Mouse (Mus musculus) CH12.LX (cell line): Measurements from ENCODE around the gene Slc16a7. TPM values are rescaled to one million over a fixed set of nuclear protein-coding genes. Genes with fewer than 3 reads are reported as not detected.

Source experiments
- DNase-seq: peaks from one replicate; pipeline ENCODE4 v3.0.0-alpha.2; 2013; ENCODE audit errors: extremely low read depth
- H3K27ac ChIP-seq: 2 replicates; pipeline ENCODE4 v1.5.1; 2012; ENCODE audit warnings: low read depth, mild to moderate bottlenecking, control low read depth, moderate library complexity; ENCODE audit not compliant: insufficient read depth
- H3K27me3 ChIP-seq: replicated peaks from 2 replicates; pipeline ENCODE3; 2012; ENCODE audit warnings: inconsistent platforms
- H3K36me3 ChIP-seq, 2 experiments: replicated peaks in 1 of 2; 2 replicates each; pipeline versions ENCODE3 to v1.6.1; 2012; ENCODE audit warnings: inconsistent platforms in 1 of 2, low read length in 1 of 2, mild to moderate bottlenecking in 1 of 2, mixed read lengths in 1 of 2, moderate library complexity in 1 of 2; ENCODE audit not compliant: control insufficient read depth in 1 of 2, insufficient read depth in 1 of 2
- H3K4me1 ChIP-seq, 2 experiments: 2 replicates each; pipeline ENCODE4 v1.6.1; 2012; ENCODE audit warnings: inconsistent platforms in 1 of 2, moderate library complexity in 1 of 2; ENCODE audit not compliant: insufficient read depth in 2 of 2, control insufficient read depth in 1 of 2
- H3K4me2 ChIP-seq: 2 replicates; pipeline ENCODE4 v1.6.1; 2012; ENCODE audit warnings: low read depth, mild to moderate bottlenecking, control low read depth; ENCODE audit not compliant: poor library complexity, insufficient read depth, severe bottlenecking
- H3K4me3 ChIP-seq, 3 experiments: fragments of 150-350 bp in 1 of 3; sonication (generic) in 1 of 3; replicated peaks in 1 of 3; 2 replicates each; pipeline versions ENCODE3 to v1.5.1; 2011 to 2012; ENCODE audit warnings: low read depth in 2 of 3, low read length in 2 of 3, mild to moderate bottlenecking in 2 of 3, moderate library complexity in 2 of 3, control low read depth in 1 of 3, improper control_type of control experiment in 1 of 3, inconsistent platforms in 1 of 3, mixed read lengths in 1 of 3; ENCODE audit not compliant: poor library complexity in 1 of 3
- H3K79me2 ChIP-seq: replicated peaks from 2 replicates; pipeline ENCODE4 v1.6.1; 2012; ENCODE audit warnings: mild to moderate bottlenecking, moderate library complexity; ENCODE audit not compliant: control insufficient read depth, poor library complexity, insufficient read depth, severe bottlenecking; ENCODE audit errors: extremely low read depth
- H3K9ac ChIP-seq: 2 replicates; pipeline ENCODE4 v1.6.1; 2012; ENCODE audit warnings: low read depth, mild to moderate bottlenecking, control low read depth, moderate library complexity; ENCODE audit not compliant: insufficient read depth
- H3K9me3 ChIP-seq: replicated peaks from 2 replicates; pipeline ENCODE3; 2012; ENCODE audit warnings: low read length, inconsistent platforms, mixed read lengths
- CHD1 ChIP-seq: IDR thresholded peaks from 2 replicates; pipeline ENCODE4 v1.6.1; 2012; ENCODE audit warnings: low read depth, low read length, improper control_type of control experiment, inconsistent platforms
- E2F4 ChIP-seq: IDR thresholded peaks from 2 replicates; pipeline ENCODE4 v1.6.1; 2011; ENCODE audit warnings: low read depth, low read length, improper control_type of control experiment; ENCODE audit not compliant: insufficient replicate concordance
- ELF1 ChIP-seq: IDR thresholded peaks from 2 replicates; pipeline ENCODE4 v1.6.1; 2014; ENCODE audit warnings: low read depth, mild to moderate bottlenecking, inconsistent platforms, low read length, improper control_type of control experiment
- ETS1 ChIP-seq: conservative IDR thresholded peaks from 2 replicates; pipeline ENCODE4 v1.6.1; 2012; ENCODE audit warnings: low read depth, mild to moderate bottlenecking, inconsistent platforms, low read length, improper control_type of control experiment, moderate library complexity
- GABPA ChIP-seq: IDR thresholded peaks from 2 replicates; pipeline ENCODE4 v1.6.1; 2012; ENCODE audit warnings: low read depth, low read length, improper control_type of control experiment, inconsistent platforms; ENCODE audit not compliant: insufficient replicate concordance
- HCFC1 ChIP-seq: IDR thresholded peaks from 2 replicates; pipeline ENCODE4 v1.6.1; 2012; ENCODE audit warnings: low read depth, mild to moderate bottlenecking, inconsistent platforms, low read length, improper control_type of control experiment
- IRF4 ChIP-seq: IDR thresholded peaks from 2 replicates; pipeline ENCODE4 v1.6.1; 2014; ENCODE audit warnings: low read depth, mild to moderate bottlenecking, inconsistent platforms, low read length, improper control_type of control experiment
- JUN ChIP-seq: IDR thresholded peaks from 2 replicates; pipeline ENCODE4 v1.6.1; 2011; ENCODE audit warnings: low read depth, mild to moderate bottlenecking, low read length, improper control_type of control experiment, moderate library complexity; ENCODE audit not compliant: insufficient read depth
- JUND ChIP-seq: conservative IDR thresholded peaks from 2 replicates; pipeline ENCODE4 v1.6.1; 2011; ENCODE audit warnings: low read depth, low read length, improper control_type of control experiment
- MAFK ChIP-seq: IDR thresholded peaks from 2 replicates; pipeline ENCODE4 v1.6.1; 2011; ENCODE audit warnings: low read length, improper control_type of control experiment; ENCODE audit not compliant: insufficient replicate concordance
- MAX ChIP-seq: IDR thresholded peaks from 2 replicates; pipeline ENCODE4 v1.6.1; 2011; ENCODE audit warnings: low read length, improper control_type of control experiment
- MAZ ChIP-seq: IDR thresholded peaks from 2 replicates; pipeline ENCODE4 v1.6.1; 2012; ENCODE audit warnings: low read depth, mild to moderate bottlenecking, inconsistent platforms, low read length, improper control_type of control experiment, moderate library complexity
- MXI1 ChIP-seq: IDR thresholded peaks from 2 replicates; pipeline ENCODE4 v1.6.1; 2011; ENCODE audit warnings: mild to moderate bottlenecking, low read depth, low read length, improper control_type of control experiment
- MYC ChIP-seq: IDR thresholded peaks from 2 replicates; pipeline ENCODE4 v1.6.1; 2011; ENCODE audit warnings: low read depth, mild to moderate bottlenecking, improper control_type of control experiment, low read length
- PAX5 ChIP-seq: IDR thresholded peaks from 2 replicates; pipeline ENCODE4 v1.6.1; 2012; ENCODE audit warnings: low read length, inconsistent platforms, mixed read lengths
- POLR2A ChIP-seq: IDR thresholded peaks from 2 replicates; pipeline ENCODE4 v1.6.1; 2011; ENCODE audit warnings: low read depth, mild to moderate bottlenecking, improper control_type of control experiment, low read length
- RAD21 ChIP-seq: IDR thresholded peaks from 2 replicates; pipeline ENCODE4 v1.6.1; 2011; ENCODE audit warnings: low read depth, mild to moderate bottlenecking, low read length, improper control_type of control experiment, moderate library complexity
- SIN3A ChIP-seq: IDR thresholded peaks from 2 replicates; pipeline ENCODE4 v1.6.1; 2012; ENCODE audit warnings: low read length, improper control_type of control experiment, inconsistent platforms
- SMC3 ChIP-seq: IDR thresholded peaks from 2 replicates; pipeline ENCODE4 v1.6.1; 2011; ENCODE audit warnings: low read depth, low read length, improper control_type of control experiment
- TBP ChIP-seq: conservative IDR thresholded peaks from 2 replicates; pipeline ENCODE4 v1.6.1; 2011; ENCODE audit warnings: low read depth, low read length, improper control_type of control experiment
- UBTF ChIP-seq: IDR thresholded peaks from 2 replicates; pipeline ENCODE4 v1.6.1; 2012; ENCODE audit warnings: low read depth, mild to moderate bottlenecking, inconsistent platforms, low read length, improper control_type of control experiment, moderate library complexity
- USF2 ChIP-seq: conservative IDR thresholded peaks from 2 replicates; pipeline ENCODE4 v1.6.1; 2011; ENCODE audit warnings: low read depth, low read length, improper control_type of control experiment
- ZC3H11A ChIP-seq: IDR thresholded peaks from 2 replicates; pipeline ENCODE4 v1.6.1; 2012; ENCODE audit warnings: low read depth, mild to moderate bottlenecking, inconsistent platforms, low read length, improper control_type of control experiment
- ZKSCAN1 ChIP-seq: IDR thresholded peaks from 2 replicates; pipeline ENCODE4 v1.6.1; 2012; ENCODE audit warnings: low read depth, inconsistent platforms, low read length, improper control_type of control experiment, borderline replicate concordance
- ZMIZ1 ChIP-seq: IDR thresholded peaks from 2 replicates; pipeline ENCODE4 v1.6.1; 2012; ENCODE audit warnings: low read depth, mild to moderate bottlenecking, inconsistent platforms, low read length, improper control_type of control experiment
- dilution Hi-C: fragments of 300-500 bp; cut with MboI; formaldehyde crosslinking; loops from 2 replicates; pipeline ENCODE4 v1.14.3; 2020; ENCODE audit warnings: low sequenced_read_pairs; ENCODE audit not compliant: extremely low pct_unique_long_range_greater_than_20kb, extremely low pct_ligation_motif_present
- in situ Hi-C: fragments of 300-500 bp; cut with MboI; formaldehyde crosslinking; loops from 3 replicates; pipeline ENCODE4 v1.14.3; 2019; ENCODE audit warnings: low sequenced_read_pairs, low pct_ligation_motif_present, low pct_unique_long_range_greater_than_20kb, mixed read lengths
- polyA plus RNA-seq: library from polyadenylated mRNA; unstranded; fragments of >175 nt; gene quantifications from 2 replicates; pipeline ENCODE4 v1.2.1, GENCODE M21; 2012; ENCODE audit warnings: low read depth; ENCODE audit not compliant: insufficient read length
- total RNA-seq, 2 experiments: library from RNA; depleted of rRNA; stranded (reverse); fragments of 300-350 nt in 1 of 2; fragments of >200 nt in 1 of 2; gene quantifications; 2 replicates each; pipeline ENCODE4 v1.2.3; 2012 to 2014

Slc16a7 gene
- total and polyA plus RNA-seq, 3 experiments: not detected

- H3K9me3 ChIP-seq: peaks cover 44% of the 10 kb centered on the region
- H3K27me3 ChIP-seq: no peaks in the 10 kb centered on the region
- H3K4me1 ChIP-seq: no peaks in the 10 kb centered on the region
- TF ChIP-seq IRF4: no peak
- no peak for TF ChIP-seq TBP
- no peak for TF ChIP-seq PAX5
- TF ChIP-seq MAFK: peak; percentile 89
- H3K27ac ChIP-seq: no peak overlapping the region
- no peak overlapping the region for H3K4me3 ChIP-seq
- no peaks in the 10 kb centered on the region for H3K79me2 ChIP-seq
- H3K36me3 ChIP-seq: no peaks in the 10 kb centered on the region
- in situ Hi-C loops (no loop called here), dilution Hi-C loops (no loop called here)
- H3K4me2 ChIP-seq: no peak overlapping the region
- no peak for DNase-seq
- no peak overlapping the region for H3K9ac ChIP-seq
Measured at GRCm38 (mm10) chr10:125182545-125182944, 206.7 kb downstream of the Slc16a7 start.

GRCm38 (mm10) chr10:125177782-125178181 lies 211.5 kb downstream of the Slc16a7 start:
- dilution Hi-C loops (no loop called here), in situ Hi-C loops (no loop called here)
- Histone ChIP-seq H3K4me3 (no peak overlapping the region), H3K27ac (no peak overlapping the region), H3K9ac (no peak overlapping the region), H3K36me3 (no peaks in the 10 kb centered on the region), H3K4me2 (no peak overlapping the region), H3K79me2 (no peaks in the 10 kb centered on the region), H3K9me3 (peaks cover 42% of the 10 kb centered on the region), H3K27me3 (no peaks in the 10 kb centered on the region), H3K4me1 (no peaks in the 10 kb centered on the region)
- DNase-seq: no peak
- TF ChIP-seq GABPA: no peak
- no peak for TF ChIP-seq ELF1
- TF ChIP-seq POLR2A: no peak
- no peak for TF ChIP-seq E2F4
- TF ChIP-seq ZKSCAN1: no peak
- TF ChIP-seq JUN: no peak
- TF ChIP-seq SMC3: no peak
- TF ChIP-seq JUND: no peak

DNA sequence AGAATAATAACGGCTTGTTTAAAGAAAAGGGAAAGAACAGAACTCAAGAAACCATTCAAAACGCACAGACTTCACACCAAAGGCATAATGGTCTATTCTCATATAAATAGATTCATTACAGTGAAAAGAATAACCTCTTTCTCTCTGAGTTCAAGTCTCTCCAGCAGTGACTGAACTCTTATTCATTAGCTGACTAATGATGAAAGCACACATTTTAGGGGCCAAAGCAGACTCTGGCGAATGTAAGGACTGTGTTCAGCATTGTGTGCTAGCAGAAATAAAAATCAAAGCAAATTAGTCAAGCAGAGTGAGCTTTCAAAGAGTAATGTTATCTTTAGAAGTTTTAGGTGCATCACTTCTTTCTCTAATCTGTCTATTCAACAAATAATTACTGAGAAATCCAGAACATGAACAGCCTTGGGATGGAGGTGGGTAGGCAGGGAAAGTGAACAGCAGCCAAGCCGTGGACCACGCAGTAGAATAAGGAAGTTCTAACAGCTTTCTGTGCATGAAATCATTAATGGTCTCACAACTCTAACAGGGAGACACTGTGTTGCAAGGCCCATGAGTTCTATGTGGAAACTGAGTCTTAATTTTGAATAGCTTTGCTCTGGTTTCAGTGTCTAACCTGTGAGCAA lies 214.1 kb downstream of the Slc16a7 start:
- H3K79me2 ChIP-seq: no peaks in the 10 kb centered on the region
- in situ Hi-C loops (no loop called here), dilution Hi-C loops (no loop called here)
- DNase-seq: no peak
- H3K36me3 ChIP-seq: no peaks in the 10 kb centered on the region
- no peak overlapping the region for H3K4me2 ChIP-seq
- TF ChIP-seq ELF1 (no peak), USF2 (no peak), HCFC1 (no peak), UBTF (no peak), JUND (no peak), SIN3A (no peak), MYC (no peak), CHD1 (no peak), MXI1 (no peak), ZC3H11A (no peak), MAX (no peak), PAX5 (no peak), MAZ (no peak), ZMIZ1 (no peak), ETS1 (no peak), RAD21 (no peak), SMC3 (no peak), E2F4 (no peak)
- no peaks in the 10 kb centered on the region for H3K27me3 ChIP-seq
- no peak overlapping the region for H3K9ac ChIP-seq
- peaks cover 39% of the 10 kb centered on the region for H3K9me3 ChIP-seq
- H3K4me1 ChIP-seq: no peaks in the 10 kb centered on the region
- H3K4me3 ChIP-seq: no peak overlapping the region
- H3K27ac ChIP-seq: no peak overlapping the region
